Mouse (Mus musculus): Measurements from ENCODE around the gene Zfp444.

The Zfp444 gene

DNA sequence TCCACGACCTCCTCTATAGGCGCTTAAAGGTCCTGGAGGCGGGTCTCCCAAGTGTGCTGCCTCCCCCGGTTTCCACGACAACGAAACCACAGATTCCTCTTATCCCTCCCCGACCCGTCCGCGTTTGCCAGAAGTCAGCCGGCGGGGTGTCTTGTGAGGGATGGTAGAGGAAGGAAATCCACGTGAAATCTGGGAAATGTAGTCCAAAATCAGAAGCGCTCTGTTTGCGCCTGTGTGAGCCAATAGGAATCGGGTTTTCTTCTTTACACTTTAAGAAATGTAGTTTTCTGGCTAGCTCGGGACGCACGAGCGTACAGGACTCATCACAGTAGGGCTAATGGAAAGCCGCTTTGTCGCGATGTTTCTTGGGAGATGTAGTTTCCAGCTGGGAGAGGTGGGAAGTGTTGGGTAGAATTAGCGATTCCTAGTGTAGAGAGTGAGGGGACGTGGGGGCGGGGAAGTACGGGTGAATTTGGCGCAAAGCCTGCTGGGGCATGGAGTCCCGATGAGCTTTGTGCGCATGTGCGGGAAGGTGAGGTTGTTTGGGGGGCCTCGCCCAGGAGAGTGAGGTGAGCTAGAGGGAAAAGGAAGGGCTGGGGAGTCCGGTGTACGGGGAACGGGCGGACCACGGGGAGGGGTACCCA lies at the start of gene Zfp444:
TSS of gene Zfp444 (plus strand) at position 221 of the 644 bp plus-strand sequence.
- peak; percentile 99 for DNase-seq

DNA sequence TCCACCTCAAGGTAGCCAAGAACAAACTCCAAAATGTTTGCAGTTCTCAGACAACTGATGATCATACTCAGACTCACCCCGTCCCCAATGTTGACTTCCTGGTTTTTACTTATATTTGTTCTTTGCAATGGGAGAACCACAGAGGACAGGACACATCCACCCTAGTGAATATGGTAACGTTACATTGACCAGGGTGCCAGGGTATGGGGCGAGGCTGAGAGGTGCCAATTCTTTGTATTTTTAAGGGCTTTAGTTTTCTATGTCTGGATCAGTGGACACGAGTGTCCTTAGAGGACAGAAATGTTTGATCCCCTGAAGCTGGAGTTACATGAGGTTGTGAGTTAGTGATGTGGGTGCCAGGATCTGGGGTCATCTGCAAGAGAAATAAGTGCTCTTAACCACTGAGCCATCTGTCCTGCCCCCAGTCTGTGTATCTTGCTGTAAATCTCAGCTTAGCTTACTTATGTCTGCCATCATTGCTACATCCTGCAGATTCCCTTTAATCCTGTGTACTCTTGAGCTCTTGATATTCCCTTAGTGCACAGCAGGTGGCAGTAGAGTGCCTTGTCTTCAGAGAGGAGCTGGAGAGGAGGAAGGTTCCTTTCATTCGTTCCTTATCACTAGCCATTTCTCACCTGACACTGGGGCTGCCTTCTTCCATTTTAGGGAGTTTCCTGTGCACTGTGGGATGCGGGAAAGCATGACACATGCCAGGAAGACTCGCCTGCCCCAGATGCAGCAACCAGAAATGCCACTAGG lies 45.2 kb upstream of the Zfp444 start:
- peak; percentile 91 for DNase-seq

DNA sequence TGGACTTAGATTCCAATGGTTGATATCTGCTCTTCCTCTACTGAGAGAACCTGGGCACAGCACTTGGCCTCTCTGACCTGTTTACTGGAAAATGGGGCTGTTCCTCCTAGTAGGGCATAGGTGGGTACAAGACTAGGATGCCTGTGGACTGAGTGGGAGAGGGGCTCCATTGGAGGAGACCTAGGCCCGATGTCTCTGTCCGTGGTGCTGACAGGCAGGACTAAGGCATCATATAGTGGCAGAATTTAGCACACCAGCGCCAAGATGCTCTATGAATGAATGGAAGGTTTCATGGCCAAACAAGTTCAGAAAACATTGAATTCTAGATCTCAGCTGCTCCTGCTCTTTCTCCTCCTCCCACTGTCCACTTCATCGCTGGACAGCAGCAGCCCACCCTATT lies 41.7 kb upstream of the Zfp444 start:
- DNase-seq, result no peak

DNA sequence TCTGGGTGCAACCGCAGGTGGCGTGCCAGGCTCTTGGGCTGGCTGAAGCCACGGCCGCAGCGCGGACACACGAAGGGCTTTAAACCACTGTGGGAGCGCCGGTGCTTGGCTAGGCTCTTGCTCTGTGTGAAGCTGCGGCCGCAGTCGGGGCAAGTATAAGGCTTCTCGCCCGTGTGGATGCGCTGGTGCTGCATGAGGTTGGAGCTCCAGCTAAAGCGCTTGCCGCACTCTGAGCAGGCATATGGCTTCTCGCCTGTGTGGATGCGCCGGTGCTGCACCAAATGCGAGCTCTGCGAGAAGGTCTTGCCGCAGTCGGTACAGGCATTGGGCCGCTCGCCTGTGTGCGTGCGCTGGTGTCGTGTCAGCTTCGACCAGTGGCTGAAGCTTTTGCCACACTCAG lies 39.4 kb upstream of the Zfp444 start:
- no peak for DNase-seq

DNA sequence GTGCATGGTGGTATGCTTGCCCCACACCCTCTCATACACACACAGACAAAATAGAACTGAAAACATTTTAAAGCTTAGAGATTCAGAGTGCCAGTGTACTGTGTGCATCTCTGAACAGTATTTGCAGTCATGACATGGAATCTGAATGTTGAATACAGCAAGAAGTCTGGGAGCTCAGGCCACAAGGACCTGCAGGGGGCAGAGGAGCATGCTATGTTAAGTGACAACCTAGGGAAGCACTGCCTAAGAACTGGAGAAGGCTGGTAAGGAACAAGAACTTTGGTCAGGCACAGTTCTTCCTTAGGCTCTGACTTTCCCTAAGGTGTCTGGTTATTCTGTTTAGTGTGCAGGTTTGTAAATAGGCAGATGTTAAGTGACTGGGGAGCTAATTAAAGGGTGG lies 35.5 kb upstream of the Zfp444 start:
- DNase-seq, result no peak

DNA sequence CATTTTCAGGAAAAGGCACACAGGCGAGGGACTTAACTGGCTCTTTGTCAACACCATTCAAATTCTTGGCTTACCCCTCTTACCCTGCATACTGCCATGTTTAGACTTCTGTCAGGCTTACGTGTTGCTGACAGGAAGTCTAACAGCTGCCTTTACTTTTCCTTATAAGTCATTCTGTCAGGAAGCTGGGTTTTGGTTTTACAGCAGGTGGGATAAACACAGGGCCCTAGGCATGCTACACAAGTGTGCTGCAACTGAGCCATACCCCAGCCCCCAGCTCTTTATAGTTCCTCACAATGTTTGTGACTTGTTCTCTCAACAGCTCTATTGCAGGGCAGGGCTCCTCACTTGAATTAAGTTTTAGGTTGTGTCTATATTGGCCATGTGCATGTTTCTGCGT lies 32.7 kb upstream of the Zfp444 start:
- no peak for DNase-seq

DNA sequence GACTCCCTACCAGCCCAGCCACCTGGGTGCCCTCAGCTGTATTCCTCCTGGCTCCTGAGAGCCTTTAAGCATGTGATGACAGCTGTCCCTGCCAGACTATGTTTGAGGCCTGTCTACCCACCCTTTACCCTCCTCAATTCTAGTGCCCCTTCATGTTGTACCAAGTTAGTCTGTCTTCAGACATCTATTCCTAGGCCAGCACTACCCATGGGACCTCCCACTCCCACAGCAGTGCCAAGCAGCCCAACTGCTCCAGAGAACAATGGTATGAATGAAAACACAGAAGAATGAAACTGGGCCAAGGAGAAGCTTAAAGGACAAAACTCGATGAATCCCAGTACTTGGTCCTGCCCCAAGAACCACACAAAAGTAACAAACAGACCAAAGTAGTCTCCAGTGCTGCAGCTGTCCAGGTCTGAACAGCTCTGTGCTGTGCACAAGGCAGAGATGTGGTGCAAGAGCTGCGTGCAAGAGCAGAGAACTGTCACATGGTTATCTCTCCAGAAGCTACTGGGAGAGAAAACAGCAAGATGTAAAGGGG lies 28.0 kb upstream of the Zfp444 start:
- DNase-seq, result no peak

DNA sequence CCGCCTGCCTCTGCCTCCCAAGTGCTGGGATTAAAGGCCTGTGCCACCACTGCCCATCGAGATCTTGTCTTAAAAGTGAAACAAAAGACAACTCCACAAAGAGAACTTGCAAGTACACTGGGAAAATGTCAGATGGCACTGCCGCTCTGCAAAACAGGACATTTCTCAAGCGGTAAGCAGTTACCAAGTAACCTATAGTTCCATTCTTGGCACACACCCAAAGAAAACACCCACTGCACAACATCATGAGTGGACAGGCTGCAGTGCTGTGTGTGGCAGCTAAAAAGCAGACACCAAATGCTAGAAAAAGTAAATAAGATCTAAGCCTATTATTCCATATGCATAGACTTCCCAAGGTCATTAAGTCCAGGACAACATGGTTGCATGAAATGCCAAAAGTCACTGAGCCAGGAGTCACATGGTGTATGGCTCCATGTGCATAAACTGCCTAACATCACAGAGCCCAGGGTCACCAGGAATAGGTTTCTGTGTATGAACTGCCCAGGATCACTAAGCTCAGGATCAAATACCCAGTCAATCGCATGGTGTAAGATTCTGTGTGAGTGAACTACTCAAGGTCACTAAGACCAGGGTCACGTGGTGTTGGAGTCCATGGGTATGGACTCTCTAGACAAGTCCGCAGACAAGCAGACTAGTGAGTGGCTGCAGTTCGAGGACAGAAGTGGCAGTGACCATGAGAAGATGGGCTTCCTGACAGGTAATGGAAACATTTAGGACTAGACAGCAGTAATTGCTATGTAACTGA lies 26.4 kb upstream of the Zfp444 start:
- DNase-seq, result no peak

DNA sequence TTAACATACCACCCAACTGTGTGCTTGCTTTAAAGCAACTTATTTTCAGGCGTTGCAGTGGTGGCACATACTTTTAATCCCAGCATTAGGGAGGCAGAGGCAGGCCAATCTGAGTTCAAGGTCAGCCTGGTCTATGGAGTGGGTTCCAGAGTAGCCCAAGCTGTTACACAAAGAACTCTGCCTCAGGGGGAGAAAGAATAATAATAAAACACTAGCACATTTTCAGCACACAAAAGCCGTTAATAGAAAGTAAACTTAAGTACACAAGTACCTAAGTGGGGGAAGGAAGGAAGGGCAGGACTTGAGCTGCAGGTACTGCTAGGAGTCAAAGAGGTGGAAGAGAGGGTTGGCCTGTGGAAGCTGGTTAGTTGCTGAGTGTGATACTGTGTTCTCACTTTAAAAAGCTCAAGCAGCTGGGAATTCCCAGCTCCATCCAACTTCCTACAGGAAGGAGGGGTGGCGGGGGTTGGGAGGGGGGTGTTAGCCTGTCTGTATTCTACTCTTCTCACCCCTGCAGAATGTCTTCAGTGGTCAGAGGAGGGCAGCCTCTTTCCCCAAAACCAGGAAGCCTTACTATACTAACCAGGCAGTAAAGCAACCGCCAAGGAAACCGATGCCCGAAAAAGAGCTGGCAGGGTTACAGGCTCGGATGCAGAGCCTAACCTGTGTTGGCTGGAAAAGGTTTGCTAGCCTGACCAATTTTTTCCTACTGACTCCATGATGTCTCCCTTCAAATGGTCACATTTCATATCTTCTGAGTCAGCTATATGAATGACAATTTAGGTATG lies 25.6 kb upstream of the Zfp444 start:
- DNase-seq, result no peak

DNA sequence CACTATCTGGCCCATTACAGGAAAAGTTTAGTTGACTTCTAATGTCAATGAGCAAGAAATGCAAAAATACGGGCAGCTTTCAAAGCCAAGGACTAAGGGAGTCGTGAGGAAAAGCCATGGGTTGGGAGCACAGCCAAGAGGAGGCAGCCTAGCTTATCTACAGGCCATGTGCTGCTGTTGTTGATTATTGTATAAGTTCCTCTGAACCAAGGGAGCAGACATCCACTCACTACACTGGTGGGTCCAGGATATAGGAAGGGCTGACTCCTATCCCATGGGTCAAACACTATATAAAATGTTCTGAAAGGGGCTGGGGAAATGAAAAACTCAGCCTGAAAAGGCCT lies 25.1 kb upstream of the Zfp444 start:
- no peak for DNase-seq

DNA sequence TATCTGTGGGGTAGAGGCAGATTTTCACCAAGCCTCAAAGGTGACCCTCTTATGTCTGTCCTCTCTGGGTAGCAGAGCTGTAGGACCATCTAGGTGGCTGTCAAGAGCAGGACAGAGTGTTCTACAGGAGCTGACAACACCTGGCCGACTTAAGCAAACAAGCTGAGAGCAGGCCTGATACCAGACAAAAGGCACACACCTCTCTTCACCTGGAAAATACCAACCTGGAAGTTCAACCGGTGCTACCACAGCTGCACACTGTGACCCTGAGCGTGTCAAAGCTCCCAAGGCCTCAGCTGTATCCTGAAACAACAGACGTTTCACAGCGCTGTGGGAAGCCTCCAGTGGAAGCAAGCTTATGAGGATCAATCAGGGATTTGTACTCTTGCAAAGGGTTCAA lies 24.3 kb upstream of the Zfp444 start:
- DNase-seq, result no peak

DNA sequence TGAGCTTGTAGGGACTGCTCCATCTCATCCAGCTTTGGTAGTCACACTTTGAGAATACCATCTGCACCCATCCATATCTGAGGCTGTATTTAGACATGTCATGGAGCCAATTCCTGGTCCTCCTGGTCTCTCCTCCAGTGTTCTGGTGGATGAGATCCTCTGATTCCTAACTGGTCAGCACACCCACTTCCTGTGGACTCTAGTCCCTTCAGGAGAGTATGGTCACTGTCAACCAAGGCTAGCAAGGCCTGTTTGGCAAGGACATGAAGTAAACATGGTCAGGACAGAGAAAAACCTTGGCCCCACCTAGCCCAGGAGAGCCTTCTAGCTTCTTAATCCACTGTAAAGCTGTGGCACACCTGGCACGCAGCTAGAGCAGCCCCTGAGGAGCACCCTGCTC lies 20.8 kb upstream of the Zfp444 start:
- no peak for DNase-seq

DNA sequence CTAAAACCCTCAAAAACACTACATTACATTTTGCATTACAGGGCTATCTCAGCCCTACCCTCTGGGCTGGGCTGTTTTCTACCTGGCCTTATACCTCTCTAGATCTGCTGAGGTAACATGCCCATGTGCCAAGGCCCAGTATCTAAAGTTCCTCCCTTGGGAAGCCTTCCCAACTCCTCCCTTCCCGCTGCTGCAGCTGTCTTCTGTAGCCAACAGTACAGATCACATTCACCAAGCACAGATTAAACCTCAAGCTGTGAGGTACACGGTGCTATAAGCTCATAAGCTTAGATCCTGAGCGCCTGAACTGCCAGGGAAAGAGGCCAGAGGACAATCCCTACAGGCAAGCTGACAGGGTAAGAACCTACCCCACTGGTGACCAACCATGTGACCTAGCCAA lies 20.0 kb upstream of the Zfp444 start:
- no peak for DNase-seq

DNA sequence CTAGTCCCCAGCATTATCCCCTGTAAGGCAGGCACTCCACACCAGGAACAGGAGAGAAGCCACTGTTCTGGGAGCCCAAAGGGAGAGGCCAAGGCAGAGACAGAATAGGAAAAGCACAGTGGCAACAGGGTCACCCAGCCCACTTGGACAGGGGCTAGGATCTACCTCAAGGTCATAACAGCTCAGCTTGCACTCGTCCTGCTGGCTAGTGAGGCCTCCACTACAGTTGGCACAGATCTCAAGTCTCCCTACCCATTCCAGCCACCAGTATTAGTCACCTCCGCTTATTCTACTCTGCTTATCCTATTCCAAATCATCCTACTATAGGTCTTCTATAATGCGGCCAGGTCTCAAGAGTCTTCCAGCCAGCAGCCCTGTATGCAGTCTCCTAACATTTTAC lies 18.9 kb upstream of the Zfp444 start:
- DNase-seq, result no peak

DNA sequence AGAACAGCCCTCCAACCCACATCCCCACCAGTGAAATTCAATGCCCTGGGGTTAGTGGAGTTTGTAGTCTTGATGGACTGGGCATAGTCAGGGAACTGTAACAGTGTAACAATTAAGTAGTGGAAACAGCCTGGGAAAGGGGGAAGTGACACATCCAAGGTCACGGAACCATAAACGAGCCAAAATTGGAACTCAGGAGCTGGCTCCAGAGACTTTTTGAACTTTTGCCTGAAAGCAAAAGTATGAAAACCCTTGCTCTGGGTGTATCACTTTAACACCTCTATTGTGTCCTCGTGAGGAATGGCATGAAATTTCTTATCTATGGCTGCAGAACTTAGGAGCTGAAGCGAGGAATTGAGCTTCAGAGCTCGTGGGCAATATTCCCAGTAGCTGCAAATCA lies 17.9 kb upstream of the Zfp444 start:
- no peak for DNase-seq

DNA sequence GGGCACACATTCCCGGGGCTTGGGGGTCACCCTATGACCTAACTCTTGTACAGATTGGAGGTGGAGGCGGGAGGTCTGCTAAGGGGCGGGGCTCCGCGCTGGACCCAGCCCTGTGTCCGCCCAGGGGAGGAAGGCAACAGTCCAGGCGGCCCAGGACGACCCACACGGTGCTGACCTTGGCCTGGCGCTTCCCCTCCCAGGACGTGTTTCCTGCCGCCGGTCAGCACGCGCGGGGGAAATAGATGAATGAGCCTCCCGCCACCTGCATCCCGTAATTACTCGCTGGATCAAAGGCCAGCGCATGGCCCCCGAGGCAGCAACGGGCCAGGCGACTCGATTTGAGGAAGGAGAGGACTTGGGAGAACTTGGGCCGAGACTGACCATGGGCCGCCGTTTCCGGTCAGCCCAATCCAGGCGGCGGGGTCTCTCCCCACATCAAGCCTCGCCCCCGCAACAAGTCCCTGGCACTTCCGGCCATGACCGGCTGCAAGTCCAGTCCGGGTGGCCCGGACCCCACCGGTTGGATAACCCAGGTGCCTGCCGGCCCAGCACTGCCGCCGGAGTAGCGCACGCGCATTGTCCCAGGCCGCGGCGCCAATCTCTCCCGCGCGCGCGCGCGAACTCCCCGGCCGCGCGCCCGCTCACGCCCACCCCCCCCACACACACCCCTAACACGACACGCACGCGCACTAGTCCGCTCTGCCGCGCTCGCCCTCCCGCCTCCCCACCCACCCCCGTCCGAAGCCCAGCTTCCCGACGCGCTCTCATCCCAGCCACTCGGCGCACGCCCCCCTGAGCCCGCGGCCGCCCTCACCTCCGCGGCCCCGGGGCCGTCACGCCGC lies 16.8 kb upstream of the Zfp444 start:
- DNase-seq, result peak; percentile 81

DNA sequence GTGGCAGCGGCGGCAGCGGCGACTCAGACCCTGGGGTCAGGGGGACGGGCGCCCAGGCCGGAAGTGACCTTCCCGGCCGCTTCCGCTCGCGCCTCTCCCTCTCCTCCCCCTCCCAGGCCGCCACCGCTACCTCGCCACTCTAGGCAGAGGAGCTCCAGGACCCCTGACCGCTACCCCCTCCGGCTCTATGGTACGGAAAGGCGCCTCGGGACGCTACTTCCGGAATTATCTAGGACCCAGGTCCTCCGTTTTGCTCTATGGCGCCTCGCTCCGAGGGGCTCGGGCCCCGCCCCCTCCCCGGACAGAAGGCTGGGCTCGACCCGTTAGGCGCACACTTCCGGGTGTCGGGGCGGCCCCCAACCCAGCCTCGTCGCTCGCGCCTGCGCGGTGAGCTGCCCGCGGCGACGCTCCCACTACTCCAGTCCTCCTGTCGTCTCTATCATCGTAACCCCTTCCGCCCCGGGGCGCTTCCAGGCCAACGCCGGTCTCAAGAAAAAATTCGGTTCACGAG lies 16.1 kb upstream of the Zfp444 start, which contains the start of gene Zfp787:
TSS of gene Zfp787 (minus strand) at position 97 of the 511 bp plus-strand sequence.
- DNase-seq, result peak; percentile 95

DNA sequence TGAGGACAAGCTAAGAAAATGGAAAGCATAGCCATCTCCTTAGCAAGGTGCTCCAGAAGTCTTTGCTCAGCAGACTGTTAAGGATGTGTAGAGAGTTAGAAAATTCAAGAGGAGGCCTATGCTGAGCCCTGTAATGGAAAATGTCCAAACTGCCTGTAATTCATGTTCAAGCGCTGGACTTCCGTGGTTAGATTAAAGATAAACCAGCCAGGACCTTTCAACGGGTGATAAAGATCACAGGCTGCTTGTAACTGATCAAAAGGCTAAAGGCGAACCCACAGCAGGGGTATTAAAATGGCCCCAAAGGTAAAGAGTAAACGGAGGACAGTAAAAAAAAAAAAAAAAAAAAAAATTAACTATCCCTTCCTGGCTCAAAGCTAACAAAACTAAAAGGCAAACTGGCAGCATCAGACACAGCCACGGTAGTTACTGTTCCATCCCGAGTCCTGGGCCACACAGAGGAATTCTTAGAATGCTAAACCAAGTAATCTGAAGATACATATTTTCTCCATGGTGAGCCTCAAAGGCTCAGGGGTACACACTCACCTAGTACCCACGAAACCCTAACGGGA lies 15.0 kb upstream of the Zfp444 start:
- no peak for DNase-seq

DNA sequence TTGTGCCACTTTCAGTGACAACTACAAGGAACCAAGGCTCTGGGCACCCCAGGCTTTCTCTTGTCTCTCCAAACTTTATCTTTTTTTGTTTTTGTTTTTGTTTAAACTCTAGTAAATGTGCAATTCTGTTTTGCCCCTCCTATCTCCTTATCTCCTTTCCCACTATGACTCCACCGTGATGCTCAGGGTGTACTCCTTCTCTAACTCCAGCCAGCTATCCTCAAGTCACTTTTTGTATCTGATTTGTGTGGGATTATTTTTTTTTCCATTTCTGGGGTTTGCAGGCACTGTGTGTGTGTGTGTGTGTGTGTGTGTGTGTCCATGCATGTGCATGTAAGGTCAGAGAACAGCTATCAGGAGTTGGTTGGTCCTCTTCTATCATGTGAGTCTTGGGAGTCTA lies 14.5 kb upstream of the Zfp444 start:
- no peak for DNase-seq

DNA sequence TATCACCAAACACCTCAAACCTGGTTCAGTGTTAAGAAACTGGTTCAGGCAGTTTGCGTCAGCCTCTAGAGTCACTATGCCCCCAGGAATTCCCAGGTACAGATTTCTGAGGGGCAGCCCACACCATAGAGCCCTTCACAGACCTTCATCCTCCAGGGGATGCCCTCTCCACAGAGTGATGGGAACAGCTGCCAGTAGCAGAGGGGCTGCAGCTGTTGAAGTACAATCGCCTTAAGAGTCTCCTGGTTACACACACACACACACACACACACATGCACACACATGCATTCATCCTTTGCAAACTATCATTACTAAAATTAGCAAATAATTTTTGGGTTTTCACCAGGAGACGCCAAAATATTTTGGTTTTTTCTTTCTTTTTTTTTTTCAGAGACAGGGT lies 12.4 kb upstream of the Zfp444 start:
- no peak for DNase-seq

DNA sequence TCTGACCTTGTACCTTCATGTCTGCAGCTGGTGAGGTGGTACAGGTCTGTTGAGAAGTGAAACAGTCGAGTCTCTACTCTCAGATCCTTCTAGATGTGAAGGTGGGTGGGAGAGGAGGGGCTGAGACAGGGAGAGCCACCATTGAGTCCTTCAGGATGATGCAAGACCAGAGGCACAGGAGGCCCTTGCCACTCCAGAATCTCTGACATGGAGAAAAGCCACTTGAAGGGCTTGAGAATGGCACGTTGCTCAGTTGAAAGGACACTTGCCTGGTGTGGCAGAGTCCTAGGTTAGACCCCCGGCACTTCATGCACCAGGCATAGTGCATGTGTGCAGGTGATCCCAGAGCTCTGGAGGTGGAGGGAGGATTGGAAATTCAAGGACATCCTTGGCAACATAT lies 10.5 kb upstream of the Zfp444 start:
- DNase-seq, result no peak

Data from cerebellum, adult 9-10 months (tissue).